Mouse (Mus musculus): ENCODE results near the gene Itgb8. TPM values are rescaled to one million over a fixed set of nuclear protein-coding genes. Genes with fewer than 3 reads are reported as not detected.
A peak's percentile ranks its signal among the peaks of the same experiment; 100 is the strongest.

The Itgb8 gene
- 10 to 100 TPM; 32.2 to 32.5 TPM for total RNA-seq (2021)
- long read RNA-seq, full-length matches to known transcripts: 9 of 17 reads
- long read RNA-seq, partial matches to known transcripts: 4 of 17 reads
- long read RNA-seq, other reads (novel, unspliced or antisense): 4 of 17 reads

GRCm38 (mm10) chr12:119238696-119239415 lies at the start of gene Itgb8:
Gene Itgb8, minus strand, starts transcription at chr12:119238802.
- DNase-seq (ENCODE audit: low spot score in 2 of 2): peak; percentile 85 to 93

- no peak for DNase-seq (ENCODE audit: low spot score in 2 of 2)
Measured at GRCm38 (mm10) chr12:119276282-119276681, 37.7 kb upstream of the Itgb8 start.

- DNase-seq (ENCODE audit: low spot score in 2 of 2): no peak
Measured at GRCm38 (mm10) chr12:119273605-119274004, 35.0 kb upstream of the Itgb8 start.

GRCm38 (mm10) chr12:119271964-119272363 lies 33.4 kb upstream of the Itgb8 start:
- DNase-seq (ENCODE audit: low spot score in 2 of 2): peak in 1 of 2 experiments; percentile 13

GRCm38 (mm10) chr12:119270036-119270435 lies 31.4 kb upstream of the Itgb8 start:
- DNase-seq (ENCODE audit: low spot score in 2 of 2): no peak

GRCm38 (mm10) chr12:119268723-119269122 lies 30.1 kb upstream of the Itgb8 start:
- no peak for DNase-seq (ENCODE audit: low spot score in 2 of 2)

- DNase-seq (ENCODE audit: low spot score in 2 of 2): no peak
Measured at GRCm38 (mm10) chr12:119264506-119264905, 25.9 kb upstream of the Itgb8 start.

GRCm38 (mm10) chr12:119248581-119248980 lies 10.0 kb upstream of the Itgb8 start:
- no peak for DNase-seq (ENCODE audit: low spot score in 2 of 2)

- DNase-seq (ENCODE audit: low spot score in 2 of 2): no peak
Measured at GRCm38 (mm10) chr12:119241071-119241470, 2.5 kb upstream of the Itgb8 start.

GRCm38 (mm10) chr12:119237921-119238695 lies 494 bp downstream of the Itgb8 start:
- peak; percentile 25 to 76 for DNase-seq (ENCODE audit: low spot score in 2 of 2)

GRCm38 (mm10) chr12:119237241-119237920 lies 1.2 kb downstream of the Itgb8 start:
- no peak for DNase-seq (ENCODE audit: low spot score in 2 of 2)

GRCm38 (mm10) chr12:119231831-119232230 lies 6.8 kb downstream of the Itgb8 start:
- DNase-seq (ENCODE audit: low spot score in 2 of 2): no peak

GRCm38 (mm10) chr12:119230444-119230843 lies 8.2 kb downstream of the Itgb8 start:
- no peak for DNase-seq (ENCODE audit: low spot score in 2 of 2)

GRCm38 (mm10) chr12:119229601-119230000 lies 9.0 kb downstream of the Itgb8 start:
- DNase-seq (ENCODE audit: low spot score in 2 of 2): no peak

GRCm38 (mm10) chr12:119227898-119228297 lies 10.7 kb downstream of the Itgb8 start:
- DNase-seq (ENCODE audit: low spot score in 2 of 2): no peak

- DNase-seq (ENCODE audit: low spot score in 2 of 2): no peak
Measured at GRCm38 (mm10) chr12:119224699-119225098, 13.9 kb downstream of the Itgb8 start.

- DNase-seq (ENCODE audit: low spot score in 2 of 2): peak in 1 of 2 experiments; percentile 43
Measured at GRCm38 (mm10) chr12:119219409-119219808, 19.2 kb downstream of the Itgb8 start.

- DNase-seq (ENCODE audit: low spot score in 2 of 2): no peak
Measured at GRCm38 (mm10) chr12:119217700-119218265, 20.8 kb downstream of the Itgb8 start.

- no peak for DNase-seq (ENCODE audit: low spot score in 2 of 2)
Measured at GRCm38 (mm10) chr12:119215225-119215624, 23.4 kb downstream of the Itgb8 start.

- DNase-seq (ENCODE audit: low spot score in 2 of 2): no peak
Measured at GRCm38 (mm10) chr12:119211533-119211932, 27.1 kb downstream of the Itgb8 start.

GRCm38 (mm10) chr12:119210590-119210989 lies 28.0 kb downstream of the Itgb8 start:
- no peak for DNase-seq (ENCODE audit: low spot score in 2 of 2)
